Mouse (Mus musculus): ENCODE results near the gene C4bp. TPM values are rescaled to one million over a fixed set of nuclear protein-coding genes. Genes with fewer than 3 reads are reported as not detected.

C4bp gene
- not detected in 2 replicates for polyA plus RNA-seq (2012; ENCODE audit: insufficient read depth, insufficient read length, missing spikeins)

- no peak for TF ChIP-seq CTCF (IDR thresholded peaks at IDR 0.05; ENCODE audit: low read depth, low read length)
- TF ChIP-seq POLR2A (IDR thresholded peaks at IDR 0.05; ENCODE audit: borderline replicate concordance, low read depth, low read length), result no peak
- no peaks in the 10 kb centered on the region for H3K4me1 ChIP-seq (ENCODE audit: control insufficient read depth, insufficient read depth, low read length)
- H3K27ac ChIP-seq (ENCODE audit: insufficient read depth, low read depth, low read length), result no peak within 1 kb of the TSS
- H3K4me3 ChIP-seq (ENCODE audit: insufficient read depth, low read length), result no peak within 1 kb of the TSS
Observed at GRCm38 (mm10) chr1:130661454-130661853, at the start of gene C4bp. Gene C4bp, minus strand, starts transcription at chr1:130661632.

GRCm38 (mm10) chr1:130710283-130711080 lies 49.0 kb upstream of the C4bp start:
- Histone ChIP-seq H3K4me1 (ENCODE audit: control insufficient read depth, insufficient read depth, low read length) (peaks cover 16% of the 10 kb centered on the region), H3K27ac (ENCODE audit: insufficient read depth, low read depth, low read length) (no peak overlapping the region), H3K4me3 (ENCODE audit: insufficient read depth, low read length) (no peak overlapping the region)
- TF ChIP-seq POLR2A (IDR thresholded peaks at IDR 0.05; ENCODE audit: borderline replicate concordance, low read depth, low read length) (no peak), CTCF (IDR thresholded peaks at IDR 0.05; ENCODE audit: low read depth, low read length) (no peak)

- Histone ChIP-seq H3K27ac (ENCODE audit: insufficient read depth, low read depth, low read length) (no peak overlapping the region), H3K4me3 (ENCODE audit: insufficient read depth, low read length) (no peak overlapping the region), H3K4me1 (ENCODE audit: control insufficient read depth, insufficient read depth, low read length) (peaks cover 4% of the 10 kb centered on the region)
- TF ChIP-seq CTCF (IDR thresholded peaks at IDR 0.05; ENCODE audit: low read depth, low read length), result no peak
- TF ChIP-seq POLR2A (IDR thresholded peaks at IDR 0.05; ENCODE audit: borderline replicate concordance, low read depth, low read length), result no peak
Observed at GRCm38 (mm10) chr1:130703613-130704012, 42.2 kb upstream of the C4bp start.

- no peak overlapping the region for H3K27ac ChIP-seq (ENCODE audit: insufficient read depth, low read depth, low read length)
Observed at GRCm38 (mm10) chr1:130701976-130702375, 40.5 kb upstream of the C4bp start.

GRCm38 (mm10) chr1:130699937-130700633 lies 38.7 kb upstream of the C4bp start:
- TF ChIP-seq POLR2A (IDR thresholded peaks at IDR 0.05; ENCODE audit: borderline replicate concordance, low read depth, low read length), result no peak
- TF ChIP-seq CTCF (IDR thresholded peaks at IDR 0.05; ENCODE audit: low read depth, low read length), result no peak
- Histone ChIP-seq H3K4me3 (ENCODE audit: insufficient read depth, low read length) (no peak overlapping the region), H3K27ac (ENCODE audit: insufficient read depth, low read depth, low read length) (no peak overlapping the region), H3K4me1 (ENCODE audit: control insufficient read depth, insufficient read depth, low read length) (peaks cover 4% of the 10 kb centered on the region)

More at GRCm38 (mm10) chr1:130701976-130702375, 40.5 kb upstream of the C4bp start:
- no peak for TF ChIP-seq POLR2A (IDR thresholded peaks at IDR 0.05; ENCODE audit: borderline replicate concordance, low read depth, low read length)
- TF ChIP-seq CTCF (IDR thresholded peaks at IDR 0.05; ENCODE audit: low read depth, low read length), result no peak
- no peak overlapping the region for H3K4me3 ChIP-seq (ENCODE audit: insufficient read depth, low read length)
- H3K4me1 ChIP-seq (ENCODE audit: control insufficient read depth, insufficient read depth, low read length), result peaks cover 4% of the 10 kb centered on the region

- Histone ChIP-seq H3K4me3 (ENCODE audit: insufficient read depth, low read length) (no peak overlapping the region), H3K27ac (ENCODE audit: insufficient read depth, low read depth, low read length) (no peak overlapping the region), H3K4me1 (ENCODE audit: control insufficient read depth, insufficient read depth, low read length) (peaks cover 4% of the 10 kb centered on the region)
- no peak for TF ChIP-seq POLR2A (IDR thresholded peaks at IDR 0.05; ENCODE audit: borderline replicate concordance, low read depth, low read length)
- no peak for TF ChIP-seq CTCF (IDR thresholded peaks at IDR 0.05; ENCODE audit: low read depth, low read length)
Observed at GRCm38 (mm10) chr1:130698601-130699000, 37.2 kb upstream of the C4bp start.

GRCm38 (mm10) chr1:130683905-130684304 lies 22.5 kb upstream of the C4bp start:
- no peak overlapping the region for H3K27ac ChIP-seq (ENCODE audit: insufficient read depth, low read depth, low read length)
- TF ChIP-seq CTCF (IDR thresholded peaks at IDR 0.05; ENCODE audit: low read depth, low read length) (no peak), POLR2A (IDR thresholded peaks at IDR 0.05; ENCODE audit: borderline replicate concordance, low read depth, low read length) (no peak)
- H3K4me1 ChIP-seq (ENCODE audit: control insufficient read depth, insufficient read depth, low read length), result peaks cover 3% of the 10 kb centered on the region; the same call in 1 of the 2 replicates
- H3K4me3 ChIP-seq (ENCODE audit: insufficient read depth, low read length), result no peak overlapping the region

GRCm38 (mm10) chr1:130681656-130682413 lies 20.4 kb upstream of the C4bp start:
- TF ChIP-seq POLR2A (IDR thresholded peaks at IDR 0.05; ENCODE audit: borderline replicate concordance, low read depth, low read length) (no peak), CTCF (IDR thresholded peaks at IDR 0.05; ENCODE audit: low read depth, low read length) (no peak)
- H3K4me1 ChIP-seq (ENCODE audit: control insufficient read depth, insufficient read depth, low read length), result peaks cover 3% of the 10 kb centered on the region; the same call in 1 of the 2 replicates
- no peak overlapping the region for H3K4me3 ChIP-seq (ENCODE audit: insufficient read depth, low read length)
- H3K27ac ChIP-seq (ENCODE audit: insufficient read depth, low read depth, low read length), result no peak overlapping the region

GRCm38 (mm10) chr1:130681075-130681474 lies 19.6 kb upstream of the C4bp start:
- Histone ChIP-seq H3K4me3 (ENCODE audit: insufficient read depth, low read length) (no peak overlapping the region), H3K27ac (ENCODE audit: insufficient read depth, low read depth, low read length) (no peak overlapping the region), H3K4me1 (ENCODE audit: control insufficient read depth, insufficient read depth, low read length) (peaks cover 3% of the 10 kb centered on the region; the same call in 1 of the 2 replicates)
- TF ChIP-seq CTCF (IDR thresholded peaks at IDR 0.05; ENCODE audit: low read depth, low read length), result no peak
- TF ChIP-seq POLR2A (IDR thresholded peaks at IDR 0.05; ENCODE audit: borderline replicate concordance, low read depth, low read length), result no peak

Measured in bone marrow macrophage, adult 2 months (primary cell).